9 mouse cellular contexts compared by ENCODE assay signal in the genomic region with DNA sequence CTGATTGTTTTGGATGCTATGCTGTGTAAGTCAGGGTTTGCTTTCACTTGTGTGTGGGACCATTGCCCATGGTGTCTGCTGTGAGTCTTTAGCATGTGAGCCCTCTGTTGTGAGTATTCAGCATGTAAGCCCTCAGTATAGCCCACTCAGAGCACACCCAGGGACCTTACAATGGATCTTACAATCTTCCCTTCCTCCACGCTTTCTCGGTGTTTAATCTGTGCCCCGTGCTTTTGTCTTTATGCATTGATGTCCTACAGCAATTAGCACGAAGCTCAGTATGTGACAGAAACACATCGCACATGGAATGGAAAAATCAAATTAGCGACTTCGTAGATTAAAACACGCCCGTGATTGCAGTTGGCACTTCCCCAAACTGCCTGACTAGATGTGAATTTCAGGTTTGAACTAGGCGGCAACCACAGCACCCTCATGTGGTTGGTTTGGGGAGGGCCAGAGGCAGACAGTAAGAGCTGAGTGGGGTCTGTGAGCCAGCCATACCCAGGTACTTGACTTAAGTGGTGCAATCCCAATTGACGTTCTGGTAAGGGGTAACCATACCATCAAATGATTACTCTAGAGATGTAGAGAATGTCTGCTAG. TPM values are rescaled to one million over a fixed set of nuclear protein-coding genes. Genes with fewer than 3 reads are reported as not detected.
A peak's percentile ranks its signal among the peaks of the same experiment; 100 is the strongest.
DNase-seq lines count a peak whose midpoint lies in the region.
"Had no signal": no experiment of that assay in that cellular context is flagged by ENCODE, and none has a peak within 500 bp of the region (broad histone marks: within the 10 kb centered on the region; RNA-seq: fewer than 3 reads in every experiment).

No protein-coding gene starts in this region.

- peak; percentile 37 for DNase-seq in heart, postnatal 4 days
- DNase-seq in heart, postnatal 36 days: no peak
- peak; percentile 11 for DNase-seq in ES-CJ7 (ENCODE audit: low read depth, low spot score)
- DNase-seq in cerebellum, postnatal 25 days: peak; percentile 33 to 62
- peak; percentile 36 for DNase-seq in left cerebral cortex, postnatal 4 days
- DNase-seq in yolk sac, embryonic 10.5 days (ENCODE audit: low spot score): no peak
- no peak for DNase-seq in gastrocnemius, adult 18-20 months (ENCODE audit: low spot score)
- DNase-seq in gastrocnemius, postnatal 10 days: no peak
- DNase-seq: heart, adult 11 months had no signal

- intact Hi-C loops in heart, postnatal 36 days (cut with DNase I): no loop called here
- intact Hi-C loops in left cerebral cortex, postnatal 4 days (cut with DNase I): no loop called here

RNA-seq across cellular contexts. Expression of gene Kif6, which starts 28.1 kb away (rescaled TPM):
- total RNA-seq in heart, postnatal 4 days (2021): 1 to 10 TPM; 1.9 to 3.2 TPM
- 1 to 10 TPM; 2.1 to 2.2 TPM for total RNA-seq in heart, postnatal 36 days (2021)
- total RNA-seq in left cerebral cortex, postnatal 4 days (2021): 1 to 10 TPM; 1.6 to 2.3 TPM
- not detected for total RNA-seq in gastrocnemius, adult 18-20 months (2021)
- not detected for total RNA-seq in gastrocnemius, postnatal 10 days (2021)

Comparison
In these comparisons a context has a peak if more than half of its experiments do, and no peak if none do; other contexts are left out.
1. DNase-seq: peak in heart, postnatal 4 days (single experiment), ES-CJ7 (single experiment), cerebellum, postnatal 25 days (2 of 2) and left cerebral cortex, postnatal 4 days (single experiment); none in heart, postnatal 36 days (0 of 2), yolk sac, embryonic 10.5 days (single experiment), gastrocnemius, adult 18-20 months (single experiment) and gastrocnemius, postnatal 10 days (single experiment).